Mouse (Mus musculus): ENCODE data around the gene Egfr. TPM values are rescaled to one million over a fixed set of nuclear protein-coding genes. Genes with fewer than 3 reads are reported as not detected.

Egfr gene
- polyA plus RNA-seq, 1 experiment from 2014 or later: 6.0 TPM

GRCm38 (mm10) chr11:16895441-16896356 is 143.7 kb downstream of the Egfr start:
- Histone ChIP-seq H3K27me3 (ENCODE audit: control insufficient read depth, insufficient read depth, low read length) (no peaks in the 10 kb centered on the region), H3K9me3 (ENCODE audit: control insufficient read depth, low read length) (no peaks in the 10 kb centered on the region), H3K4me2 (replicated peaks; ENCODE audit: low read depth, low read length) (no peak overlapping the region), H3K9ac (ENCODE audit: low read depth, low read length) (no peak overlapping the region), H3K36me3 (ENCODE audit: control insufficient read depth, insufficient read depth, low read length) (no peaks in the 10 kb centered on the region; the same call in 1 of the 2 replicates), H3K4me1 (ENCODE audit: control insufficient read depth, insufficient read depth, low read length) (no peaks in the 10 kb centered on the region), H3K27ac (ENCODE audit: low read depth, low read length) (no peak overlapping the region), H3K4me3 (ENCODE audit: low read length) (no peak overlapping the region)
- no peak for ATAC-seq (ENCODE audit: low FRiP score, low TSS enrichment)
- WGBS: 72% methylated on average over 13 of the region's 13 CpGs

GRCm38 (mm10) chr11:16897681-16898080 is 145.7 kb downstream of the Egfr start:
- Histone ChIP-seq H3K4me2 (replicated peaks; ENCODE audit: low read depth, low read length) (no peak overlapping the region), H3K9me3 (ENCODE audit: control insufficient read depth, low read length) (no peaks in the 10 kb centered on the region), H3K27ac (ENCODE audit: low read depth, low read length) (no peak overlapping the region), H3K36me3 (ENCODE audit: control insufficient read depth, insufficient read depth, low read length) (no peaks in the 10 kb centered on the region), H3K4me1 (ENCODE audit: control insufficient read depth, insufficient read depth, low read length) (no peaks in the 10 kb centered on the region), H3K9ac (ENCODE audit: low read depth, low read length) (no peak overlapping the region), H3K4me3 (ENCODE audit: low read length) (no peak overlapping the region), H3K27me3 (ENCODE audit: control insufficient read depth, insufficient read depth, low read length) (no peaks in the 10 kb centered on the region)
- ATAC-seq (ENCODE audit: low FRiP score, low TSS enrichment): no peak
- 91% methylated on average over 2 of the region's 2 CpGs for WGBS

DNA sequence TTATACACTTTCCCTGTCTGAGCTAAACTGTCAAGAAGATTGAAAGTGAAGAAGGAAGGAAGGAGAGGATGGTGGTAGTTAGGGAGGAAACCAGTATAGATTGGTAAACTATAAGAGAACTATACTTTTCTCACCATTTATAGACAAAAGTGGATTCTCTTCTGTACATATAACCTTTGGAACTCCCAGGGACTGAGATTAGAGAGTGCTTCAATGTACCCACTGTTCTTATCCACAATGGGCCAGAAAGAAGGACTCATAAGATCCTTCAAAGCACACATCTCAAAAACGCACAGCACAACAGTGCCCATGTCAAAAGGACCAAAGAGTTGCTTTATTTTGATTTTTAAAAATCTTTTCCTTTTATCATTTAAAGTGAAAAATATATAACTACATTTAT is 148.2 kb downstream of the Egfr start:
- Histone ChIP-seq H3K27me3 (ENCODE audit: control insufficient read depth, insufficient read depth, low read length) (no peaks in the 10 kb centered on the region), H3K27ac (ENCODE audit: low read depth, low read length) (no peak overlapping the region), H3K9ac (ENCODE audit: low read depth, low read length) (no peak overlapping the region), H3K36me3 (ENCODE audit: control insufficient read depth, insufficient read depth, low read length) (no peaks in the 10 kb centered on the region), H3K4me2 (replicated peaks; ENCODE audit: low read depth, low read length) (no peak overlapping the region), H3K4me3 (ENCODE audit: low read length) (no peak overlapping the region), H3K4me1 (ENCODE audit: control insufficient read depth, insufficient read depth, low read length) (no peaks in the 10 kb centered on the region), H3K9me3 (ENCODE audit: control insufficient read depth, low read length) (no peaks in the 10 kb centered on the region)
- ATAC-seq (ENCODE audit: low FRiP score, low TSS enrichment): no peak
- 86% methylated on average over 1 of the region's 1 CpGs for WGBS

GRCm38 (mm10) chr11:16900653-16901416 is 148.8 kb downstream of the Egfr start:
- Histone ChIP-seq H3K9me3 (ENCODE audit: control insufficient read depth, low read length) (no peaks in the 10 kb centered on the region), H3K27ac (ENCODE audit: low read depth, low read length) (peak overlapping the region; percentile 14; the same call in 1 of the 2 replicates)
- 73% methylated on average over 8 of the region's 8 CpGs for WGBS

DNA sequence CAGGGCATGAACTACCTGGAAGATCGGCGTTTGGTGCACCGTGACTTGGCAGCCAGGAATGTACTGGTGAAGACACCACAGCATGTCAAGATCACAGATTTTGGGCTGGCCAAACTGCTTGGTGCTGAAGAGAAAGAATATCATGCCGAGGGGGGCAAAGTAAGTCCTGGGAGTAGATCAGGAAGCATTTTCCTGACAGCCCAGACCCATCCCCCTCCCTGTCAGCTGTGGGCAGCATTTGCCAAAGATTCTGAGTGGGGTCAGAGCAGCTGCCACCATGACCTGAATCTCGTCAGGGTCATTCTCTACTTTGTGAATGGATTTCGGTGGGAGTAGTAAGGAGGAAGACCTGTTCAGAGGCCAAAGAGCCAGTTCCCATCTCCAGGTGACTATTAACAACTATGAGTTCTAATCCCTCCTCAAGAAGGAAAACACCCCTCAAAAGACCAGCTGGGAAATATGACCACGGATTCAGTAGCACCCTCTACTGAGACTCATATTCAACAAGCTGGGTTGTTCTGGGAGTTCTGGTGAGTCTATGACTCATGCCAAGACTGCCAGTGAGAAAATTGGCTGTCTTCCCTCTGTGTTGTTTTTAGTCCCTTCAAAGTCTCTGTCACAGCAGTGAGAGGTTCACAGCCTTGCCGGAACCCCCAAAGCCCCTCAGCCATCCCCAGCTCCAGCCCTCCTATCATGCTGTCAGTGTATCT is 152.5 kb downstream of the Egfr start:
- no peaks in the 10 kb centered on the region for H3K9me3 ChIP-seq (ENCODE audit: control insufficient read depth, low read length)
- H3K4me2 ChIP-seq (replicated peaks; ENCODE audit: low read depth, low read length): no peak overlapping the region
- no peaks in the 10 kb centered on the region for H3K36me3 ChIP-seq (ENCODE audit: control insufficient read depth, insufficient read depth, low read length)
- H3K4me3 ChIP-seq (ENCODE audit: low read length): no peak overlapping the region
- no peak overlapping the region for H3K27ac ChIP-seq (ENCODE audit: low read depth, low read length)
- no peak overlapping the region for H3K9ac ChIP-seq (ENCODE audit: low read depth, low read length)
- ATAC-seq (ENCODE audit: low FRiP score, low TSS enrichment): no peak
- no peaks in the 10 kb centered on the region for H3K27me3 ChIP-seq (ENCODE audit: control insufficient read depth, insufficient read depth, low read length)
- WGBS: 75% methylated on average over 8 of the region's 8 CpGs
- no peaks in the 10 kb centered on the region for H3K4me1 ChIP-seq (ENCODE audit: control insufficient read depth, insufficient read depth, low read length)

More at GRCm38 (mm10) chr11:16900653-16901416, 148.8 kb downstream of the Egfr start:
- H3K4me3 ChIP-seq (ENCODE audit: low read length): no peak overlapping the region
- no peaks in the 10 kb centered on the region for H3K36me3 ChIP-seq (ENCODE audit: control insufficient read depth, insufficient read depth, low read length)
- ATAC-seq (ENCODE audit: low FRiP score, low TSS enrichment): no peak
- H3K27me3 ChIP-seq (ENCODE audit: control insufficient read depth, insufficient read depth, low read length): no peaks in the 10 kb centered on the region
- no peak overlapping the region for H3K9ac ChIP-seq (ENCODE audit: low read depth, low read length)
- H3K4me2 ChIP-seq (replicated peaks; ENCODE audit: low read depth, low read length): no peak overlapping the region
- no peaks in the 10 kb centered on the region for H3K4me1 ChIP-seq (ENCODE audit: control insufficient read depth, insufficient read depth, low read length)

DNA sequence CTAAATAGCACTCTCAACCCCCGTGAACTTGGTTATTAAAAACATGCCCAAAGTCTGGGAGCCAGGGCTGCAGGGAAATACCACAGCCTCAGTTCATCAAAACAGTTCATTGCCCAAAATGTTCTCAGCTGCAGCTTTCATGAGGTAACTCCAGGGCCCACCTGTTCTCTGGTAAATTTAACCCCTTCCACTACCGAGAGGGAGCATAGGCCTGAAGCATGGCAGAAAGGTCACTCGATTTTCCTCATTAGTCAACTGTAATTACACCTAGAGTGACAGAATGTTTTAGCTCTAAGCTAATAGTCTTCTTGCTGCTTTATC is 153.0 kb downstream of the Egfr start:
- no peak overlapping the region for H3K4me2 ChIP-seq (replicated peaks; ENCODE audit: low read depth, low read length)
- H3K27ac ChIP-seq (ENCODE audit: low read depth, low read length): no peak overlapping the region
- no peaks in the 10 kb centered on the region for H3K9me3 ChIP-seq (ENCODE audit: control insufficient read depth, low read length)
- no peaks in the 10 kb centered on the region for H3K36me3 ChIP-seq (ENCODE audit: control insufficient read depth, insufficient read depth, low read length)
- H3K4me1 ChIP-seq (ENCODE audit: control insufficient read depth, insufficient read depth, low read length): no peaks in the 10 kb centered on the region
- WGBS: 69% methylated on average over 3 of the region's 3 CpGs
- H3K4me3 ChIP-seq (ENCODE audit: low read length): no peak overlapping the region
- H3K27me3 ChIP-seq (ENCODE audit: control insufficient read depth, insufficient read depth, low read length): no peaks in the 10 kb centered on the region
- no peak overlapping the region for H3K9ac ChIP-seq (ENCODE audit: low read depth, low read length)
- no peak for ATAC-seq (ENCODE audit: low FRiP score, low TSS enrichment)

DNA sequence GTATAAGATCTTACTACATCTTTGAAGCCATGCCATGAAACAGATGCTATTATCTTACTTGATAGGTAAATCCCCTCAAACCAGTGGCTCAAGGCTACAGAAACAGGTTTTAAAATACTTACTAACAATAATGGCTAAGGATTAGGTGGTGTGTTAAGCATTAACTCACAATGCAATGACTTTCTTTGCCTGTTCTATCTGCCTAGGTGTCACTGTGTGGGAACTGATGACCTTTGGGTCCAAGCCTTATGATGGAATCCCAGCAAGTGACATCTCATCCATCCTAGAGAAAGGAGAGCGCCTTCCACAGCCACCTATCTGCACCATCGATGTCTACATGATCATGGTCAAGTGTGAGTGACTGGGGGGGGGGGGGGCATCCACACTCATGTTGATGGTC is 154.5 kb downstream of the Egfr start:
- 95% methylated on average over 2 of the region's 2 CpGs for WGBS
- H3K4me1 ChIP-seq (ENCODE audit: control insufficient read depth, insufficient read depth, low read length): no peaks in the 10 kb centered on the region
- no peak overlapping the region for H3K4me3 ChIP-seq (ENCODE audit: low read length)
- H3K36me3 ChIP-seq (ENCODE audit: control insufficient read depth, insufficient read depth, low read length): peaks cover 6% of the 10 kb centered on the region; the same call in 1 of the 2 replicates
- no peak overlapping the region for H3K27ac ChIP-seq (ENCODE audit: low read depth, low read length)
- H3K9me3 ChIP-seq (ENCODE audit: control insufficient read depth, low read length): no peaks in the 10 kb centered on the region
- H3K4me2 ChIP-seq (replicated peaks; ENCODE audit: low read depth, low read length): no peak overlapping the region
- ATAC-seq (ENCODE audit: low FRiP score, low TSS enrichment): no peak
- H3K27me3 ChIP-seq (ENCODE audit: control insufficient read depth, insufficient read depth, low read length): no peaks in the 10 kb centered on the region
- no peak overlapping the region for H3K9ac ChIP-seq (ENCODE audit: low read depth, low read length)

DNA sequence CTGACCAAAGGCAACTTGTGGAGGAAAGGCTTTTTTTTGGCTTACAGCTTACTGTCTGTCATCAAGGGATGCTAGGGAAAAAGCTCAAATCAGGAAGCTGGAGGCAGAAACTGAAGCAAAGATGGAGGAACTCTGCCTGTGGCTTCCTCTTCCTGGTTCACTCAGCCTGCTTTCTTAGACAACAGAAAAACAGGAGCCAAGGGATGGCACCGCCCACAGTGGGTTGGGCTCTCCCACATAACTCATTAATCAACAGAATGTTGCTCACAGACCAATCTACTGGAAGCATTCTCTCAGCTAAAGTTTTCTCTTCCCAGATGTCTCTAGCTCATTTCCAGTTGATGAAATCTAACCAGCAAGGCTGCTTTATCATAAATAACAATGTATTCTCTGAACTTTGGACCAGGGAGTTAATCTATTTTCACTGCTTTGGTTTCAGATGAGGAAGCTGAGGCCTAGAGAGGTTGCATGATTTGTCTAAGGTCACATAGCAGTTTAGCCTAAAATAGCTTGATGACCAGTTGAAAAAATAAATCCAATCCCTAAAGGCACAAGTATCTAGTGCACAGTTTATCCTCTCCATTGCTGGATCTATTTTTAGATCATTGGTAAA is 155.6 kb downstream of the Egfr start:
- Histone ChIP-seq H3K4me2 (replicated peaks; ENCODE audit: low read depth, low read length) (no peak overlapping the region), H3K4me3 (ENCODE audit: low read length) (no peak overlapping the region), H3K4me1 (ENCODE audit: control insufficient read depth, insufficient read depth, low read length) (no peaks in the 10 kb centered on the region), H3K36me3 (ENCODE audit: control insufficient read depth, insufficient read depth, low read length) (peaks cover 7% of the 10 kb centered on the region; the same call in 1 of the 2 replicates), H3K9me3 (ENCODE audit: control insufficient read depth, low read length) (no peaks in the 10 kb centered on the region), H3K27me3 (ENCODE audit: control insufficient read depth, insufficient read depth, low read length) (no peaks in the 10 kb centered on the region), H3K27ac (ENCODE audit: low read depth, low read length) (peak overlapping the region; percentile 24; the same call in 1 of the 2 replicates), H3K9ac (ENCODE audit: low read depth, low read length) (no peak overlapping the region)
- 70% methylated on average over 1 of the region's 1 CpGs for WGBS
- no peak for ATAC-seq (ENCODE audit: low FRiP score, low TSS enrichment)
